ENCODE assay signal across 12 mouse cellular contexts in genomic region chr17:62720740-62721450, GRCm38 (mm10).
A peak's percentile ranks its signal among the peaks of the same experiment; 100 is the strongest.
DNase-seq lines count a peak whose midpoint lies in the region; ATAC-seq lines count a peak whose summit lies in the region.
"Had no signal": no experiment of that assay in that cellular context is flagged by ENCODE, and none has a peak within 500 bp of the region (broad histone marks: within the 10 kb centered on the region; RNA-seq: fewer than 3 reads in every experiment).

No protein-coding gene starts in this region.

- no peak overlapping the region for H3K27ac ChIP-seq in heart, embryonic 12.5 days (ENCODE audit: poor library complexity, severe bottlenecking)
- no peak overlapping the region for H3K27ac ChIP-seq in lung, embryonic 15.5 days
- H3K27ac ChIP-seq in intestine, embryonic 16.5 days (ENCODE audit: low read length) = no peak overlapping the region
- no peak overlapping the region for H3K27ac ChIP-seq in stomach, embryonic 15.5 days
- H3K27ac ChIP-seq: heart, embryonic 15.5 days; liver, embryonic 15.5 days had no signal

- ATAC-seq in heart, embryonic 12.5 days (ENCODE audit: insufficient number of reproducible peaks, low FRiP score) = no peak
- ATAC-seq in lung, embryonic 15.5 days (ENCODE audit: borderline replicate concordance, extremely low read depth, low FRiP score, low TSS enrichment) = peak; percentile 76; the same call in 1 of the 2 replicates
- peak; percentile 42; the same call in 1 of the 2 replicates for ATAC-seq in intestine, embryonic 16.5 days
- ATAC-seq in stomach, embryonic 15.5 days (ENCODE audit: insufficient read depth, low FRiP score, low read depth) = no peak

- no peak for DNase-seq in heart, postnatal 25 days (ENCODE audit: low spot score)
- DNase-seq in lung, postnatal 25 days (ENCODE audit: low spot score) = no peak
- DNase-seq in natural killer cell, adult 2 months (ENCODE audit: low spot score in 2 of 2) = no peak
- no peak for DNase-seq in heart, adult 11 months
- DNase-seq: kidney, postnatal 10 days; thymus, adult 18-20 months had no signal

- H3K4me2 ChIP-seq in heart, embryonic 12.5 days = peak overlapping the region; percentile 9; the same call in 1 of the 2 replicates
- H3K4me2 ChIP-seq in lung, embryonic 15.5 days = peak overlapping the region; percentile 9; the same call in 1 of the 2 replicates
- no peak overlapping the region for H3K4me2 ChIP-seq in intestine, embryonic 16.5 days (ENCODE audit: low read depth, low read length)
- H3K4me2 ChIP-seq in stomach, embryonic 15.5 days = peak overlapping the region; percentile 27
- H3K4me2 ChIP-seq: heart, embryonic 15.5 days; liver, embryonic 15.5 days had no signal

- H3K4me1 ChIP-seq in heart, embryonic 12.5 days (replicated peaks) = peaks cover 31% of the 10 kb centered on the region
- H3K4me1 ChIP-seq in lung, embryonic 15.5 days = no peaks in the 10 kb centered on the region
- H3K4me1 ChIP-seq in intestine, embryonic 16.5 days (ENCODE audit: control insufficient read depth, insufficient read depth, low read length) = peaks cover 6% of the 10 kb centered on the region; the same call in 1 of the 2 replicates
- H3K4me1 ChIP-seq in stomach, embryonic 15.5 days = no peaks in the 10 kb centered on the region
- H3K4me1 ChIP-seq: liver, embryonic 15.5 days had no signal

- 51% methylated on average over 20 of the region's 20 CpGs for WGBS in heart, embryonic 12.5 days
- WGBS in lung, embryonic 15.5 days = 44% methylated on average over 20 of the region's 20 CpGs
- 55% methylated on average over 20 of the region's 20 CpGs for WGBS in intestine, embryonic 16.5 days
- WGBS in stomach, embryonic 15.5 days = 46% methylated on average over 20 of the region's 20 CpGs

- H3K27me3 ChIP-seq in heart, embryonic 12.5 days (replicated peaks) = no peaks in the 10 kb centered on the region
- no peaks in the 10 kb centered on the region for H3K27me3 ChIP-seq in lung, embryonic 15.5 days
- no peaks in the 10 kb centered on the region for H3K27me3 ChIP-seq in intestine, embryonic 16.5 days (replicated peaks; ENCODE audit: control insufficient read depth, insufficient read depth, low read length)
- H3K27me3 ChIP-seq in stomach, embryonic 15.5 days (replicated peaks) = no peaks in the 10 kb centered on the region
- H3K27me3 ChIP-seq: heart, embryonic 15.5 days; liver, embryonic 15.5 days had no signal

- no peaks in the 10 kb centered on the region for H3K9me3 ChIP-seq in heart, embryonic 12.5 days (replicated peaks)
- H3K9me3 ChIP-seq in lung, embryonic 15.5 days = no peaks in the 10 kb centered on the region
- no peaks in the 10 kb centered on the region for H3K9me3 ChIP-seq in intestine, embryonic 16.5 days (ENCODE audit: control insufficient read depth, low read length)
- H3K9me3 ChIP-seq in stomach, embryonic 15.5 days = no peaks in the 10 kb centered on the region
- H3K9me3 ChIP-seq: heart, embryonic 15.5 days; liver, embryonic 15.5 days had no signal

- intact Hi-C loops in heart, postnatal 25 days (cut with DNase I) = no loop called here

- H3K9ac ChIP-seq in heart, embryonic 12.5 days = no peak overlapping the region
- H3K9ac ChIP-seq in lung, embryonic 15.5 days = no peak overlapping the region
- H3K9ac ChIP-seq in intestine, embryonic 16.5 days (ENCODE audit: low read depth, low read length) = no peak overlapping the region
- no peak overlapping the region for H3K9ac ChIP-seq in stomach, embryonic 15.5 days
- H3K9ac ChIP-seq: heart, embryonic 15.5 days; liver, embryonic 15.5 days had no signal

- H3K4me3 ChIP-seq in heart, embryonic 12.5 days = no peak overlapping the region
- H3K4me3 ChIP-seq in lung, embryonic 15.5 days = no peak overlapping the region
- no peak overlapping the region for H3K4me3 ChIP-seq in intestine, embryonic 16.5 days (ENCODE audit: low read length)
- H3K4me3 ChIP-seq in stomach, embryonic 15.5 days (replicated peaks) = no peak overlapping the region
- H3K4me3 ChIP-seq: heart, embryonic 15.5 days; liver, embryonic 15.5 days had no signal

- H3K36me3 ChIP-seq in heart, embryonic 12.5 days = no peaks in the 10 kb centered on the region
- H3K36me3 ChIP-seq in lung, embryonic 15.5 days = no peaks in the 10 kb centered on the region
- no peaks in the 10 kb centered on the region for H3K36me3 ChIP-seq in intestine, embryonic 16.5 days (ENCODE audit: control insufficient read depth, insufficient read depth, low read length)
- H3K36me3 ChIP-seq in stomach, embryonic 15.5 days = no peaks in the 10 kb centered on the region
- H3K36me3 ChIP-seq: heart, embryonic 15.5 days; liver, embryonic 15.5 days had no signal

Comparison
In these comparisons a context has a peak if more than half of its experiments do, and no peak if none do; other contexts are left out.
1. ATAC-seq: peak in lung, embryonic 15.5 days (single experiment) and intestine, embryonic 16.5 days (single experiment); none in heart, embryonic 12.5 days (single experiment) and stomach, embryonic 15.5 days (single experiment).